Mouse (Mus musculus) ES-CJ7 (cell line): ENCODE results near the gene Ube2l6.

ENCODE experiments used
- DNase-seq: peaks from one replicate; pipeline ENCODE4 v3.0.0; 2011; ENCODE audit warnings: low read depth, low spot score

The Ube2l6 gene

GRCm38 (mm10) chr2:84837817-84838592, 39.4 kb downstream of the Ube2l6 start:
- DNase-seq: peak; percentile 95

GRCm38 (mm10) chr2:84838593-84838949, 39.9 kb downstream of the Ube2l6 start, which contains the start of gene Slc43a1:
Slc43a1 (plus strand) TSS chr2:84838850.
- DNase-seq: no peak

- peak; percentile 56 for DNase-seq
Measured at GRCm38 (mm10) chr2:84838993-84839980, 40.7 kb downstream of the Ube2l6 start.

- DNase-seq: peak; percentile 62
Measured at GRCm38 (mm10) chr2:84840016-84840747, 41.6 kb downstream of the Ube2l6 start.

GRCm38 (mm10) chr2:84840748-84841563, 42.3 kb downstream of the Ube2l6 start:
- no peak for DNase-seq

GRCm38 (mm10) chr2:84841905-84842304, 43.3 kb downstream of the Ube2l6 start:
- no peak for DNase-seq

GRCm38 (mm10) chr2:84843654-84844053, 45.0 kb downstream of the Ube2l6 start:
- DNase-seq: no peak

GRCm38 (mm10) chr2:84845226-84845625, 46.6 kb downstream of the Ube2l6 start:
- no peak for DNase-seq

GRCm38 (mm10) chr2:84850407-84851129, 51.9 kb downstream of the Ube2l6 start:
- DNase-seq: no peak

GRCm38 (mm10) chr2:84851130-84852040, 52.8 kb downstream of the Ube2l6 start:
- peak; percentile 68 for DNase-seq

- peak; percentile 61 for DNase-seq
Measured at GRCm38 (mm10) chr2:84855732-84856131, 57.1 kb downstream of the Ube2l6 start.

GRCm38 (mm10) chr2:84858551-84858950, 59.9 kb downstream of the Ube2l6 start:
- no peak for DNase-seq
